Mouse (Mus musculus) liver, adult 2 months (tissue): ENCODE measurements around the gene Rfx2.

Source experiments
- CTCF ChIP-seq: fragments of 200-500 bp; IDR thresholded peaks from 2 replicates; pipeline ENCODE4 v1.5.1; 2011; ENCODE audit warnings: low read depth, low read length, control low read depth
- POLR2A ChIP-seq: fragments of 200-500 bp; IDR thresholded peaks from 2 replicates; pipeline ENCODE4 v1.6.1; 2011; ENCODE audit warnings: low read length, control low read depth; ENCODE audit not compliant: insufficient read depth; ENCODE audit errors: extremely low read depth

DNA sequence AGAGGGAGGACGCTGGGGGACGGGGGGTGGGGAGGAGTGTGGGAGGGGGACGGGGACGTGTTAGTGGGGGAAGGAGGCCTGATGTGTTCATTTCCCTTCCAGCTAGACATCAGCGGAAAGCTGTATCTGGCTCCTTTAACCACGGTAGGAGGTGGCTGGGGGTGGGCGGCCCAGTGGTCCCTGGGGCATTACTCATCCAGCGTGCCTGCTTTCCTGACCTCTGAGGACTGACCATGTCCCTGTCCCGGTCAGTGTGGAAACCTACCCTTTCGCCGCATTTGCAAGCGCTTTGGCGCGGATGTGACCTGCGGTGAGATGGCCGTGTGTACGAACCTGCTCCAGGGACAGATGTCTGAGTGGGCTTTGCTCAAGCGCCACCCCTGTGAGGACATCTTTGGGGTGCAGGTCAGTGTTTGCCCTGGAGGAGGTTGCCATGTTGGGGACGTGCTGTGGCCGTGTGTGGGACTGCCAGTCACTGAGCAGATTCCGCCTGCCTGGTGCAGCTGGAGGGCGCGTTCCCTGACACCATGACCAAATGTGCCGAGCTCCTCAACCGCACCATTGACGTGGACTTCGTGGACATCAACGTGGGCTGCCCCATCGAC lies 63.2 kb downstream of the Rfx2 start:
- TF ChIP-seq POLR2A (no peak), CTCF (no peak)
